Mouse (Mus musculus) bone marrow macrophage, adult 2 months (primary cell): Measurements from ENCODE around the gene Mars.

Experiments used
- CTCF ChIP-seq: IDR thresholded peaks from 2 replicates; pipeline ENCODE4 v1.5.1; 2012; ENCODE audit warnings: low read depth, mild to moderate bottlenecking, low read length, moderate library complexity
- POLR2A ChIP-seq: IDR thresholded peaks from 2 replicates; pipeline ENCODE4 v1.6.1; 2012; ENCODE audit warnings: mild to moderate bottlenecking, low read depth, low read length, borderline replicate concordance

DNA sequence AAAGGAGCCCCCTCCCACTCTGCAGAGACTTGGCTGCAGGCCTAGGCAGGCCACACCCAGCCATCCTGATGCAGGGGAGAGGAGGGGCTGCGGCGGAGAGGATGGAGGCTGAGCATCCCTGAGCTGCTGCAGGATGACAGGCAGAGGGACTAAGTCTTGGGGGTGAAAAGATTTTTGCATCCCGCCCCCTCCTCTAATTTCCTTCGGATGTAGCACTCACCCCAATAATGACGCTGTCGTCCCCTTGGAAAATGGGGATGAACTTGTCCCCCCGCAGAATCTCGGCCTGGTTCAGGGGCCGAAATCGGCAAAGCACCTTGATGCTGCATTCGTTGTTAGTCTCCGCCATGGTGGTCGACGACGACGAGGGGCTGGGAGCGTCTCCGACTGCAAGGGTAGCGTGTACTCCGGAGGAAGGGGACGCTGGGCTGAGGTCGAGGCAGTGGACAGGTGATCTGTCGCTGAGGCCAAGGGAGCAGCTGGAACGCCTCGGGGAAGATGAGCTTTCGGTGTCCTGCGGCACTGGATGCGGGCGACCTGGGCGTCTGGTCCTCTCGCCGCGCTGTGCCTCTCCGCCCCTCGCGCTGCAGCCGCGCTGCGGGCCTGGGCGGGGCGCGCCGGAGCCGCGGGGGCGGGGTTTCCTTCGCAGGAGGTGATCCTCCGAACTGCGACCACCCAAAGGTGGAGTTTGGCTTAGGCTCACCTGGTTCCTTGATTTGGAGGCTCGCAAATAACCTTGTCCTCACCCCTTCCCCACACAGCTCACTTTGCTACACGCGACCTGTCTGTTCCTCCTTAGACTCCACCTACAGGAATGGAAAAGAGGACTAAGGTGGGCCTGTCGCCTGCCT lies 48.8 kb downstream of the Mars start, which contains the start of gene Kif5a:
- no peak for TF ChIP-seq CTCF
- no peak for TF ChIP-seq POLR2A
